Mouse (Mus musculus): ENCODE measurements at regions not wholly inside any gene's neighbourhood (a gene's known extent, or its start where the extent isn't known, plus 50 kb on each side); places are given as distances from the start of the nearest gene placed in this dataset.
A peak's percentile ranks its signal among the peaks of the same experiment; 100 is the strongest.

DNA sequence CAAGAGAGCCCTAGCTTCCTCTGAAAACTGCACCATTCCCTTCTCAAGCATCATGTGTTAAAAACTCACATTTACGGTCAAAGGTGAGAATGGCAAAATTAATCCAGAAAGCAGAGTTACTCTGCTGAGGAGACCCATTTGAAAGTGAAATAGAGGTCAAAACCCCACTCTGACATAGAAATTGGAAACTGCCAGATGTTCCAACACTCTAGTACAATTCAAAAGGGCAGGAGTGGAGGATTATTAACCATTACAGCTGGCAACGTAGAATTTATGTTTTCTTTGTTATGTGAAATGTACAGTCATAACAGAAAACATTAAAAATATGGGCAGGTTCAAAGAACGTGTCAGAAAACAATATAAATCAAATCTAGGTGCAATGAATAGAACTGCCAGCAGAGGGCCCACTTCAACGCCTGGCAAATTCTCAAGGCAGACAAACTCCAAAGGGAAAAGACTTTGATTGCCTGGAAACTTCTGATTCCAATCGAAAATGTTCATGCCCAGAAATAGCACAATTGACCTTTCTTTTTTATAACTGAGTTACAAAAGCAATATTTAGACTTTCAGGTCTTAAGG is 54.2 kb upstream of the Rfpl4b start:
- DNase-seq, result peak; percentile 47

DNA sequence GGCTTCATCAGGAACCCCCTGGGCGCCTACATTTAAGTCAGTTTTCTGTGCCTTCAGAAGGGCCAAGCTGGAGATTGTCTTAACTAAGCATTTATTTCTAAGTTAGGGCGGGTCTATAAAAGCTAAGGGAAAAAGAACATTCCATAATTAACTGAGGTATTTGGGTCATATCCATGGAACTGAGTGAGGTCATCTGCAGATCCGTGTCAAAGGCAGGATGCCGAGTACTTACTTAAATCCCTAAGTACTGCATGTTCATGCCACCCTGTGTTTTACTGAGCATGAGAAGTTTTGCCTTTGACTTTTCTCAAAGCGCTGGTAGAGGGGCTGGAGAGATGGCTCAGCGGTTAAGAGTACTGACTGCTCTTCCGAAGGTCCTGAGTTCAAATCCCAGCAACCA is 57.7 kb upstream of the Rfpl4b start:
- no peak for DNase-seq

DNA sequence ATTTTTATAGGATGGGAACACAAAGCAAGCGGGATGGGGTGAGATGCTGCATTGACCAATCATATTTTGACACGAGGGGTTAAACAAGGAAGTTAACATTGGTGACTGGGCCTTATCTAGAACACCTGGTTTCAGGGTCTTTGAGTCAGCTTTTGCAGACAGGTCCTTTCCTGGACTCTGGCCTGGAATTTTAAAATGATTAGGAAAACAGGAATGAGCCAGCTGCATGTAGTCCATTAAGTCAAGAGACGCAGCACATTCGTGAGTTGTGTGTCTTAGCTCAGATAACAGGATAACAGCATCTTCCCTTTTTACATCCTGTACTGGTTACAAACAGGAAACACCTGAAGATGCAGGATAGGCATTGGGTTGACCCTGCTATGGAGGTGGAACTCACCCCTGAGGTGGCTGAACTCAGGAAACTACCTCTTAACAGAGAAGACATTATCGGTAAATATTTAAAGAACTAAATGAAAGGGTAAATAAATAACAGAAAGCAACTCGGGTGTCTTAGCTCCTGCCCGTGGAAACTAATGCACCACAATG is 59.1 kb upstream of the Rfpl4b start:
- no peak for DNase-seq

DNA sequence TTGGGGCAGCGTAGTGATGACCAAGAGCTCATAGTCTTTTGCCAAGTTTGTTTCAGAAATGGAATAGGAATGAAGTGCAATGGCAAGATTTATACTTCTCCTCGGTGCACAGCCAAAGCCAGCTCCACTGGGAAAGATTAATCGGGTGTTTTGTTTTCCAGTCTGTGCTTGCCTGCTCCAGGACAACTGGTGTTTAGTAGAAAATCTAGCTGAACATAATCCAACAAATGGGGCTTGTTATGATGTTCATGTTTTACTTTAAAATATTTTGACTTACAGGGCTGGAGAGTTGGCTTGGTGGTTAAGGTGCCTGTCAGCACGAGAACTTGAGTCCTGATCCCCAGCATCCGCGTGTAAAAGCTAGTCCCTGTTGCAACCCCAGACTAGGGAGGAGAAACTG is 60.6 kb upstream of the Rfpl4b start:
- DNase-seq, result no peak

GRCm38 (mm10) chr10:38883816-38884599 is 62.4 kb upstream of the Rfpl4b start:
- DNase-seq, result no peak

- DNase-seq, result no peak
Observed at GRCm38 (mm10) chr10:38884641-38885040, 63.1 kb upstream of the Rfpl4b start.

GRCm38 (mm10) chr10:38886441-38886840 is 64.9 kb upstream of the Rfpl4b start:
- no peak for DNase-seq

- DNase-seq, result no peak
Observed at GRCm38 (mm10) chr10:38887896-38888295, 66.3 kb upstream of the Rfpl4b start.

GRCm38 (mm10) chr10:38894706-38895105 is 70.6 kb upstream of the Lama4 start:
- no peak for DNase-seq

GRCm38 (mm10) chr10:38895656-38896055 is 69.7 kb upstream of the Lama4 start:
- DNase-seq, result no peak

GRCm38 (mm10) chr10:38897573-38897972 is 67.7 kb upstream of the Lama4 start:
- DNase-seq, result no peak

DNA sequence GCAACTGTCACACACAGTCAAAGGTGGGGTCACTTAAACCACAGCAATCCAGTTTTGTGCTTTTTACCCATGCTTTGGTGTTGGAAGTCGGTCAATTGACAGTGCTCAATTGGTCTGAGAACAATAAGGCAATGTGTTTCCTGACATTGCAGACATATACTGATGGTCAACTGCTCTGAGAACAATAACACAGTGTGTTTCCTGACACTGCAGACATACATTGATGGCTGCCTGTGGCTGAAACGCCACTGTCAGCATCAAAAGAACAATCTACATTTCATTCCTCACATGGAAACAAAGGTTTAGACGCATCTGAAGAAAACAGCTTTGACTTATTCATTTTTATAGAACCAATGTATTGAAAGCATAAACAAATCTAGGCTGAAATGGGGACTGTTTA is 59.2 kb upstream of the Lama4 start:
- no peak for DNase-seq

GRCm38 (mm10) chr10:38907835-38908234 is 57.5 kb upstream of the Lama4 start:
- no peak for DNase-seq

DNA sequence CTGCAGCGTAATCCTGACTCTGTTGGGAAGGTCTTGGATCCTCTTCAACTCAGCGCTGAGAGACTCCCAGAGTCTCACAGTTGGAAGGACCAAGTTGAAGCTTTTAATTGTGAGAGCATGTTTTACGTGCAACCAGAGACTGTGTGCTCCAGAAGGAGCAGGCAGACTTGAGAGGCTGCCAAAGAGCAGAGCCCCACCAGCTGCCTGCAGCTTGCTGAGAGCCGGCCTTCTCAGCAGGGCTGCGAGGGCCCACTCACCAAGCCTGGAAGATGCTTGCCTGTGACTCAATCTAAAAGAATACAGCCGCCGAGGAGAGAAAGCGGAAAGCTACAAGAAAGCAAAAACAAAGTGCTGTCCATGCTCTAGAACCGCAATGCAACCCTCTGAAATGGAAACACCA is 57.0 kb upstream of the Lama4 start:
- DNase-seq, result peak; percentile 8

- DNase-seq, result no peak
Observed at GRCm38 (mm10) chr10:38909152-38909732, 56.1 kb upstream of the Lama4 start.

- no peak for DNase-seq
Observed at GRCm38 (mm10) chr10:38909843-38910242, 55.5 kb upstream of the Lama4 start.

DNA sequence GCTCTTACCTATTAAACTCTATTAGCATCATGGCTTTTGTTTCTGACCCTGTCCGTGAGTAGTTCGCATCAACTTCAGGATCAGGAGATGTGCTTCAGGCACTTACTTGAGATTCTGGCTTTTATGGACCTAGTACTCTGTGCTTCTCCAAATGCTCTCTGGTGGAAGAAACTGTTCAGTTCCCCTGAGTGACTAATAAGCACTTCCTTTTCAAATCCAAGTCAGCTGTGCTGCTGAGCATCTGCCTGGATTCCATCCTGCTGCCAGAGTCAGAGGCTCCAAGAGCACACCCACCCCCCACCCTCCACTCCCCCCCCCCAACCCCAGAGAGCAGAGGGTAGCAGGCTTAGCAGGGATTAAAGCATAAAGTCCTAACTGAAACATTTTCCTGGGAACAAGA is 52.3 kb upstream of the Lama4 start:
- DNase-seq, result no peak
